Mouse (Mus musculus) kidney, embryonic 14.5 days (tissue): Measurements from ENCODE around the gene Znrf3. TPM values are rescaled to one million over a fixed set of nuclear protein-coding genes. Genes with fewer than 3 reads are reported as not detected.

Source experiments
- ATAC-seq: fragments of 200-750 bp; cut with Nextera tagmentation; 2 replicates; pipeline ENCODE4 v1.8.0; 2017; ENCODE audit warnings: moderate number of reproducible peaks, mild to moderate bottlenecking, moderate TSS enrichment, moderate library complexity; ENCODE audit not compliant: low FRiP score, low TSS enrichment
- H3K27ac ChIP-seq: fragments of 300-500 bp; sonication (generic); 2 replicates; pipeline ENCODE4 v1.5.1; 2014; ENCODE audit warnings: low read depth, mild to moderate bottlenecking, low read length, moderate library complexity, mixed read lengths
- H3K27me3 ChIP-seq: fragments of 300-500 bp; sonication (generic); 2 replicates; pipeline ENCODE4 v1.6.1; 2014; ENCODE audit warnings: mild to moderate bottlenecking, low read length; ENCODE audit not compliant: control insufficient read depth, insufficient read depth
- H3K36me3 ChIP-seq: fragments of 300-500 bp; sonication (generic); 2 replicates; pipeline ENCODE4 v1.6.1; 2014; ENCODE audit warnings: low read length, mixed read lengths; ENCODE audit not compliant: control insufficient read depth, insufficient read depth
- H3K4me1 ChIP-seq: fragments of 300-500 bp; sonication (generic); 2 replicates; pipeline ENCODE4 v1.6.1; 2014; ENCODE audit warnings: low read length, mixed read lengths; ENCODE audit not compliant: control insufficient read depth, insufficient read depth
- H3K4me2 ChIP-seq: fragments of 300-500 bp; sonication (generic); replicated peaks from 2 replicates; pipeline ENCODE4 v1.6.1; 2014; ENCODE audit warnings: low read depth, mild to moderate bottlenecking, low read length
- H3K4me3 ChIP-seq: fragments of 300-500 bp; sonication (generic); 2 replicates; pipeline ENCODE4 v1.5.1; 2014; ENCODE audit warnings: mild to moderate bottlenecking, low read length
- H3K9ac ChIP-seq: fragments of 300-500 bp; sonication (generic); 2 replicates; pipeline ENCODE4 v1.6.1; 2014; ENCODE audit warnings: low read depth, mild to moderate bottlenecking, low read length, moderate library complexity
- H3K9me3 ChIP-seq: fragments of 300-500 bp; sonication (generic); 2 replicates; pipeline ENCODE4 v1.6.1; 2016; ENCODE audit warnings: low read length; ENCODE audit not compliant: control insufficient read depth
- WGBS: fragments of 180-500 bp; shearing (Covaris S2); extraction: QIAGEN DNeasy Blood & Tissue Kit; methylation state at CpG from one replicate; pipeline ENCODE4 v1.1.7; 2014; 5-methylcytosine and 5-hydroxymethylcytosine counted together
- polyA plus RNA-seq: library from polyadenylated mRNA; unstranded; fragments of >200 nt; fragmentation: Nextera tagmentation; extraction: Ambion mirVana; gene quantifications from 2 replicates; pipeline ENCODE4 v1.2.1, GENCODE M21; 2014

The Znrf3 gene
- polyA plus RNA-seq, 1 experiment from 2014 or later, result 20.6 TPM

- no peaks in the 10 kb centered on the region for H3K27me3 ChIP-seq
- peaks cover 17% of the 10 kb centered on the region; the same call in 1 of the 2 replicates for H3K36me3 ChIP-seq
- H3K4me1 ChIP-seq, result peaks cover 37% of the 10 kb centered on the region
- H3K4me2 ChIP-seq, result peak overlapping the region; percentile 9; the same call in 1 of the 2 replicates
- H3K27ac ChIP-seq, result peak overlapping the region; percentile 88
- WGBS, result 8% methylated on average over 10 of the region's 10 CpGs
- peak overlapping the region; percentile 18 for H3K9ac ChIP-seq
- ATAC-seq, result peak; percentile 80
- H3K9me3 ChIP-seq, result no peaks in the 10 kb centered on the region
- H3K4me3 ChIP-seq, result no peak overlapping the region
These were observed 204.6 kb downstream of the Znrf3 start for GRCm38 (mm10) chr11:5239706-5240690.

Other genes starting within 250 kb of the Znrf3 start
- 7.8 and 17.2 TPM in 2 replicates for gene Kremen1, start 183.3 kb downstream of the Znrf3 start, polyA plus RNA-seq
- 141 and 174 TPM in 2 replicates for gene Xbp1, start 75.8 kb upstream of the Znrf3 start, polyA plus RNA-seq
- 11.1 and 21.3 TPM in 2 replicates for gene Ccdc117, start 97.3 kb upstream of the Znrf3 start, polyA plus RNA-seq
- not detected in 2 replicates for gene Ankrd36, start 124.8 kb upstream of the Znrf3 start, polyA plus RNA-seq